Mouse (Mus musculus) heart, postnatal 0 days (tissue): ENCODE data around the gene Faf1.

Source experiments
- CTCF ChIP-seq: IDR thresholded peaks from 2 replicates; pipeline ENCODE4 v1.5.1; 2016; ENCODE audit warnings: antibody characterized with exemption, control low read depth, low read depth
- EP300 ChIP-seq: IDR thresholded peaks from 2 replicates; pipeline ENCODE4 v1.6.1; 2016; ENCODE audit warnings: antibody characterized with exemption, low read depth

GRCm38 (mm10) chr4:109692674-109693073 is 16.3 kb downstream of the Faf1 start:
- no peak for TF ChIP-seq CTCF
- TF ChIP-seq EP300, result no peak
